11 mouse cellular contexts compared by ENCODE assay signal in the genomic region with DNA sequence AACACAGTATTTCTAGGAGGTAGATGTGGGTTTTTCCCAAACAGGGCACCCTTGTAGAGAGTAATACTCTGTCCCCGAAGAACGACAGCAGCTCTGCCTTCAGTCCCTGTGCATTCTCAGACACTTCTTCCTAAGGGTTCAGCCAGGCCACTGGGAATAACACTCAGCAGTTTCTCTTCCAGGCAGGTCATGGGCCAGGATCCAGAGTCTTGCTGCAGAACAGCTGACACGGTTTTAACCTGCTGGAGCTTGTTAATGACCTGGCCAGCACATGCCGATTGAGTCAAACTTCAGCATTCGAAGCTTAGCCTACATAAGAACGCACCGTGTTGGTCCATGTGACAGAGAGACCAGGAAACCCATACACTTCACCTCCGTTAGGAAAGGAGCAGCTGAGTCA. TPM values are rescaled to one million over a fixed set of nuclear protein-coding genes. Genes with fewer than 3 reads are reported as not detected.
DNase-seq lines count a peak whose midpoint lies in the region; ATAC-seq and TF ChIP-seq lines count a peak whose summit lies in the region.
"Had no signal": no experiment of that assay in that cellular context is flagged by ENCODE, and none has a peak within 500 bp of the region (broad histone marks: within the 10 kb centered on the region; RNA-seq: fewer than 3 reads in every experiment).

No protein-coding gene starts in this region.

- H3K4me3 ChIP-seq in heart, adult 2 months = no peak overlapping the region
- H3K4me3 ChIP-seq in heart, embryonic 12.5 days = no peak overlapping the region
- no peak overlapping the region for H3K4me3 ChIP-seq in cerebellum, adult 2 months (replicated peaks; ENCODE audit: insufficient read depth, low read depth, low read length)
- no peak overlapping the region for H3K4me3 ChIP-seq in hindbrain, embryonic 11.5 days (ENCODE audit: low read depth, low read length)
- H3K4me3 ChIP-seq: midbrain, embryonic 13.5 days had no signal

- TF ChIP-seq EP300 in heart, adult 2 months (IDR thresholded peaks at IDR 0.05; ENCODE audit: insufficient read depth, low read depth, low read length) = no peak

- no peak overlapping the region for H3K9ac ChIP-seq in heart, adult 2 months (ENCODE audit: low read depth, low read length)
- H3K9ac ChIP-seq in heart, embryonic 12.5 days = no peak overlapping the region
- H3K9ac ChIP-seq in hindbrain, embryonic 11.5 days (ENCODE audit: low read depth, low read length) = no peak overlapping the region
- H3K9ac ChIP-seq: midbrain, embryonic 13.5 days had no signal

- ATAC-seq in heart, embryonic 12.5 days (ENCODE audit: insufficient number of reproducible peaks, low FRiP score) = no peak
- no peak for ATAC-seq in hindbrain, embryonic 11.5 days (ENCODE audit: low FRiP score)
- ATAC-seq: CD4-positive, CD25-positive, alpha-beta regulatory T cell, adult 4 months; midbrain, embryonic 13.5 days had no signal

- no peak for TF ChIP-seq CTCF in heart, adult 2 months (IDR thresholded peaks at IDR 0.05)
- TF ChIP-seq CTCF in cerebellum, adult 2 months (IDR thresholded peaks at IDR 0.05; ENCODE audit: borderline replicate concordance, insufficient read depth, low read depth, low read length) = no peak

- H3K36me3 ChIP-seq in heart, adult 2 months (ENCODE audit: control insufficient read depth, insufficient read depth, low read length) = no peaks in the 10 kb centered on the region
- no peaks in the 10 kb centered on the region for H3K36me3 ChIP-seq in heart, embryonic 12.5 days
- H3K36me3 ChIP-seq in hindbrain, embryonic 11.5 days (ENCODE audit: control insufficient read depth, insufficient read depth, low read length) = no peaks in the 10 kb centered on the region
- H3K36me3 ChIP-seq: midbrain, embryonic 13.5 days had no signal

- WGBS in heart, adult 2 months = 57% methylated on average over 8 of the region's 8 CpGs
- 79% methylated on average over 8 of the region's 8 CpGs for WGBS in heart, embryonic 12.5 days
- WGBS in cerebellum, adult 2 months = 18% methylated on average over 8 of the region's 8 CpGs
- WGBS in hindbrain, embryonic 11.5 days = 86% methylated on average over 8 of the region's 8 CpGs

- no peaks in the 10 kb centered on the region for H3K9me3 ChIP-seq in heart, embryonic 12.5 days (replicated peaks)
- H3K9me3 ChIP-seq in hindbrain, embryonic 11.5 days (ENCODE audit: control insufficient read depth, low read length) = no peaks in the 10 kb centered on the region
- H3K9me3 ChIP-seq: midbrain, embryonic 13.5 days had no signal

- no peak for TF ChIP-seq POLR2A in heart, adult 2 months (IDR thresholded peaks at IDR 0.05; ENCODE audit: insufficient read depth, low read depth, low read length)
- no peak for TF ChIP-seq POLR2A in cerebellum, adult 2 months (IDR thresholded peaks at IDR 0.05; ENCODE audit: borderline replicate concordance, insufficient read depth, low read length)

- H3K27ac ChIP-seq in heart, adult 2 months = no peak overlapping the region
- H3K27ac ChIP-seq in heart, embryonic 12.5 days (ENCODE audit: poor library complexity, severe bottlenecking) = no peak overlapping the region
- H3K27ac ChIP-seq in cerebellum, adult 2 months (ENCODE audit: insufficient read depth, low read length) = no peak overlapping the region
- H3K27ac ChIP-seq in hindbrain, embryonic 11.5 days (ENCODE audit: low read depth, low read length) = no peak overlapping the region
- H3K27ac ChIP-seq: midbrain, embryonic 13.5 days had no signal

- no peaks in the 10 kb centered on the region for H3K27me3 ChIP-seq in heart, adult 2 months (ENCODE audit: control insufficient read depth, insufficient read depth, low read length)
- no peaks in the 10 kb centered on the region for H3K27me3 ChIP-seq in heart, embryonic 12.5 days (replicated peaks)
- H3K27me3 ChIP-seq in cerebellum, adult 2 months (ENCODE audit: control insufficient read depth, insufficient read depth, low read length) = no peaks in the 10 kb centered on the region
- H3K27me3 ChIP-seq in hindbrain, embryonic 11.5 days (ENCODE audit: control insufficient read depth, insufficient read depth, low read length) = no peaks in the 10 kb centered on the region
- H3K27me3 ChIP-seq: midbrain, embryonic 13.5 days had no signal

- H3K4me1 ChIP-seq in heart, adult 2 months (ENCODE audit: control insufficient read depth, insufficient read depth, low read length) = no peaks in the 10 kb centered on the region
- H3K4me1 ChIP-seq in heart, embryonic 12.5 days (replicated peaks) = 0 out of 2 replicates have a peak, but pooled peaks cover 3% of the 10 kb centered on the region
- no peaks in the 10 kb centered on the region for H3K4me1 ChIP-seq in cerebellum, adult 2 months (ENCODE audit: control insufficient read depth, insufficient read depth, low read length)
- no peaks in the 10 kb centered on the region for H3K4me1 ChIP-seq in hindbrain, embryonic 11.5 days (replicated peaks; ENCODE audit: control insufficient read depth, insufficient read depth, low read length)

- intact Hi-C loops in heart, adult 2 months (cut with DNase I) = no loop called here
- intact Hi-C loops in gastrocnemius, postnatal 36 days (cut with DNase I) = no loop called here

- DNase-seq in heart, adult 2 months = peak; percentile 24 to 50
- DNase-seq in cerebellum, adult 2 months = peak; percentile 39 to 59
- DNase-seq in gastrocnemius, postnatal 36 days = peak; percentile 38 to 59
- DNase-seq in lung, postnatal 10 days = peak; percentile 42
- no peak for DNase-seq in hindbrain, embryonic 11.5 days (ENCODE audit: low spot score)
- no peak for DNase-seq in thymus, postnatal 0 days (ENCODE audit: low spot score)
- DNase-seq in embryo, embryonic 10 days (ENCODE audit: low spot score) = no peak

- no peaks in the 10 kb centered on the region for H3K79me2 ChIP-seq in heart, adult 2 months (replicated peaks; ENCODE audit: control insufficient read depth, insufficient read depth, low read length)

- H3K4me2 ChIP-seq in heart, embryonic 12.5 days = no peak overlapping the region
- H3K4me2 ChIP-seq in hindbrain, embryonic 11.5 days (replicated peaks; ENCODE audit: low read depth, low read length) = no peak overlapping the region
- H3K4me2 ChIP-seq: liver, embryonic 11.5 days; midbrain, embryonic 13.5 days had no signal

RNA-seq across cellular contexts. Expression of a gene that starts 36.0 kb away (rescaled TPM):
- total RNA-seq in heart, adult 2 months (2021) = 10 to 100 TPM; 30.3 to 34.4 TPM
- 8.5 and 16.2 TPM in 2 replicates for polyA plus RNA-seq in heart, adult 2 months (2012; rRNA removed)
- 13.0 and 13.2 TPM in 2 replicates for polyA plus RNA-seq in heart, embryonic 12.5 days (2016; fragmentation: Nextera tagmentation; extraction: Ambion mirVana)
- 29.1 and 30.6 TPM in 2 replicates for polyA plus RNA-seq in cerebellum, adult 2 months (2012; rRNA removed)
- 10 to 100 TPM; 43.0 to 44.6 TPM for total RNA-seq in gastrocnemius, postnatal 36 days (2021)
- polyA plus RNA-seq in hindbrain, embryonic 11.5 days (2014; fragmentation: Nextera tagmentation; extraction: Ambion mirVana) = 15.2 and 29.3 TPM in 2 replicates
- 4.9 and 7.2 TPM in 2 replicates for polyA plus RNA-seq in thymus, postnatal 0 days (2015; fragmentation: Nextera tagmentation; extraction: Ambion mirVana)

Comparison
In these comparisons a context has a peak if more than half of its experiments do, and no peak if none do; other contexts are left out.
1. DNase-seq: peak in heart, adult 2 months (2 of 2), cerebellum, adult 2 months (2 of 2), gastrocnemius, postnatal 36 days (2 of 2) and lung, postnatal 10 days (single experiment); none in hindbrain, embryonic 11.5 days (single experiment), thymus, postnatal 0 days (single experiment) and embryo, embryonic 10 days (single experiment).